ENCODE assay signal across 14 mouse cellular contexts in genomic region chr10:23542712-23543111, GRCm38 (mm10).
"Had no signal": no experiment of that assay in that cellular context is flagged by ENCODE, and none has a peak within 500 bp of the region (broad histone marks: within the 10 kb centered on the region; RNA-seq: fewer than 3 reads in every experiment).

No protein-coding gene starts in this region.

- H3K36me3 ChIP-seq: limb, embryonic 10.5 days; liver, embryonic 15.5 days; midbrain, embryonic 13.5 days; neural tube, embryonic 15.5 days had no signal

- H3K27ac ChIP-seq: layer of hippocampus, adult 2 months; limb, embryonic 10.5 days; liver, embryonic 15.5 days; midbrain, embryonic 13.5 days; neural tube, embryonic 15.5 days had no signal

- H3K9me3 ChIP-seq: limb, embryonic 10.5 days; liver, embryonic 15.5 days; midbrain, embryonic 13.5 days; neural tube, embryonic 15.5 days had no signal

- H3K4me3 ChIP-seq: layer of hippocampus, adult 2 months; limb, embryonic 10.5 days; liver, embryonic 15.5 days; midbrain, embryonic 13.5 days; myocyte; neural tube, embryonic 15.5 days had no signal

- ATAC-seq: lung, postnatal 0 days; midbrain, embryonic 13.5 days had no signal

- H3K4me1 ChIP-seq: liver, embryonic 15.5 days; midbrain, embryonic 13.5 days; neural tube, embryonic 15.5 days had no signal

- H3K27me3 ChIP-seq: liver, embryonic 15.5 days; midbrain, embryonic 13.5 days; neural tube, embryonic 15.5 days had no signal

- DNase-seq: kidney, postnatal 4 days; lung, adult 2 months; lung, postnatal 36 days; spleen, adult 18-20 months; thymus, adult 18-20 months; thymus, postnatal 14 days had no signal

- H3K4me2 ChIP-seq: liver, embryonic 11.5 days; liver, embryonic 15.5 days; midbrain, embryonic 13.5 days; neural tube, embryonic 15.5 days had no signal

- H3K9ac ChIP-seq: liver, embryonic 15.5 days; midbrain, embryonic 13.5 days; neural tube, embryonic 15.5 days had no signal
